Mouse (Mus musculus) CD4-positive helper T cell, adult 2 months (primary cell): Measurements from ENCODE around the gene Yaf2.
"Not testable (repeated sequence)": the region's sequence is repeated elsewhere in the genome, so short reads cannot be mapped to it uniquely, and the experiment has no call there.

Source experiments
- DNase-seq: peaks from one replicate; pipeline ENCODE4 v3.0.0-alpha.2; 2012; ENCODE audit warnings: low read depth, missing footprints, low spot score

Yaf2 gene

DNA sequence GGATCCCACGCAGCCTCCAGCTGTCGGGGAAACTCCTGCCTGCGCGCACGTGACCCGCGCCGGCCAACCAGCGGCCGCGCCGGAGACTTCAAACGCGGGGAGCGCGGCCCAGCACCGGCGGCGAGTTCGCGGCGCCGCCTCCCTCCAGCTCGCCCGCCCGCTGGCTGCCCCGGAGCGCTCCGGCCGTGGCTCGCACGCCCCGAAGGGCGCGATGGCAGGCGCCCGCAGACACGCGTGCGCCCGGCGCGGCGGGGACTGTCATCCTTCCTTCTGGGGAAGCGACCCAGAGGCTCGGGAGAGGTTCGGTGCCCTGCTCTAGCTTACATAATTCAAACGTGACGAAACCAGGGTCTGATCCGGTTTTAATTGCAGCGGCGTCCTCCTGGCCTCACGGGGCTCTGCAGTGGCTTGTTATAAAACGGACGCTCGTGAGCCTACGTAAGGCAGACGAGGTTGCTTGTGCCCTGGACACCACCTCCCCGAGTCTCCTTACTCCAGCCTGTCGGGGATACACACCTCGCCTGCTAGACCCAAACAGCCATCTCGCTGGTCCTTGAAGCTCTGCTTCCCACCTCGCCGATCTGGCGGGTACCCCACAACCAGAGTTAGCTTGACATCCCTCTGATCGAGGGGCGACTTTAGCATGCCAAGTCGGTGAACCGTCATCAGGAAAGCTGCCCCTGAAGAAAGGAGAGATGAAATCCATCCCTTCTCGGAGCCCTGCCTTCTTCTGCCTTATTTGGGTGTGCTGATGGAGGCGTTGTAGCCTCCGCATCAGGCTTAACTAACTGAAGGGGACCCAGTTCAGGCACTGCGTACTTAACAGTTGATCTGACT is at the start of gene Yaf2:
Yaf2 (minus strand) TSS at position 11 of the 837 bp plus-strand sequence.
- peak; percentile 93 for DNase-seq

DNA sequence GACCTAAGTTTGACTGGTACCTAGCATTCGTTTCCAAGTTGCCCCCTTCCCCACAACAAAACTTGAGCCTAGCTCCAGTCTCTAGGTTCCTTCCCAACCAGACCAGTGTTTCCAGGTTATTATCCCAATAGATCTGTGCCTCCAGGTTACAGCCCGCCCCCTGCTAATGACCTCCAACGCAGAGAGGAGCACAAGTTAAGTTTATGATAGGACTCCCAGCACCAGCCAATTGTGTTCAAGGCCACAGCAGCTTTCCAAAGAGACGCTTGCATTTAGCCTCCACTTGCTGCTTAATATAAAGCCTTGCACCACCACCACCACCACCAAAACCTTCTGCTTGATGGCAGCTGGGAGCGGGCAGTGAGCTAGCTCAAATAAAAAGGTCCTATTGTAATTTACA is 44.6 kb upstream of the Yaf2 start:
- no peak for DNase-seq

DNA sequence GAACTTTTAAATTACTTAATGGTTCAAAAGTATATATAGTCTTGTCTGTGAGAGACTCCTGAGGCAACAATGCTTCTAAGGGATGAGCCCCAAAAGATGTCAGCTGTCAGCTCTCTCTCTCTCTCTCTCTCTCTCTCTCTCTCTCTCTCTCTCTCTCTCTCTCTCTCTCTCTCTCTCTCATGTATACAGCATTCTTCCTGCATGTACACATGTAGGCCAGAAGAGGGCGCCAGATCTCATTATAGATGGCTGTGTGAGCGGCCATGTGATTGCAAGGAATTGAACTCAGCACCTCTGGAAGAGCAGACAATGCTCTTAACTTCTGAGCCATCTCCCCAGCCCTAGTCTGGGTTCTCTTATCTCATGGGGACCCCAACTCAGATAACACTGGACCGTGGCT is 42.4 kb upstream of the Yaf2 start:
- peak; percentile 50 for DNase-seq

DNA sequence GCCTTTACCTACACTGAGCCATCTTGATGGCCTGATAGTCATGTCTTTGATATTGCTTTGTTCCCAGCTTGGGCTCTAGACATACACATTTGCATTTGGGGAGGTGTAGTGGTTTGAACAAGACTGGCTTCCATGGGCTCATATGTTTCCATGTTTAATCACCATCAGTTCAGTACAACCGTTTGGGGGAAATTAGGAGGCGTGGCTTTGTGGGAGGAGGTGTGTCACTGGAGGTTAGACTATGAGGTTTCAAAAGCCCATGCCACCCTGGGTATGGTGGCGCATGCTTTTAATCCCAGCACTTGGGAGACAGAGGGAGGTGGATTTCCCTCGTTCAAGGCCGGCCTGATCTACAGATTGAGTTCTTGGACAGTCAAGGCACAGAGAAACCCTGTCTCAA is 39.0 kb upstream of the Yaf2 start:
- DNase-seq, result no peak

DNA sequence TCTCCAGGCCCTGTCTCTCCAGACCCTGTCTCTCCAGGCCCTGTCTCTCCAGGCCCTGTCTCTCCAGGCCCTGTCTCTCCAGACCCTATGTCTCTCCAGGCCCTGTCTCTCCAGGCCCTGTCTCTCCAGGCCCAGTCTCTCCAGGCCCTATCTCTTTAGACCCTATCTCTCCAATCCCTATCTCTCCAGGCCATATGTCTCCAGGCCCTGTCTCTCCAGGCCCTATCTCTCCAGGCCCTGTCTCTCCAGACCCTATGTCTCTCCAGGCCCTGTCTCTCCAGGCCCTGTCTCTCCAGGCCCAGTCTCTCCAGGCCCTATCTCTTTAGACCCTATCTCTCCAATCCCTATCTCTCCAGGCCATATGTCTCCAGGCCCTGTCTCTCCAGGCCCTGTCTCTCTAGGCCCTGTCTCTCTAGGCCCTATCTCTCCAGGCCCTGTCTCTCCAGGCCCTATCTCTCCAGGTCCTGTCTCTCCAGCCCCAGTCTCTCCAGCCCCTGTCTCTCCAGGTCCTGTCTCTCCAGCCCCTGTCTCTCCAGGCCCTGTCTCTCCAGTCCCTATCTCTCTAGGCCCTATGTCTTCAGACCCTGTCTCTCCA is 35.9 kb upstream of the Yaf2 start:
- DNase-seq, result not testable (repeated sequence)

DNA sequence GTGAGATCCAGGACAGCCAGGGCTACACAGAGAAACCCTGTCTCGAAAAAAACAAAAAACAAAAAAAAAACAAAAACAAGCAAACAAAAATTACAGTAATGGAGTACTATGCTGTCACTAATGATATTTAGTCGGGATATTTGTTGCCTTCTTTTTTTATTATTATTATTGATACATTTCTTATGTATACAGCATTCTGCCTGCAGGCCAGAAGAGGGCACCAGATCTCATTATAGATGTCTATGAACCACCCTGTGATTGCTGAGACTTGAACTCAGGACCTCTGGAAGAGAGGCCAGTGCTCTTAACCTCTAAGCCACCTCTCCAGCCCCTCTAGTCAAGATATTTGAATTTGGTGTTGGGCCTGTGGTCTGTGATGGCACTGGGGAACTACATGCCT is 35.1 kb upstream of the Yaf2 start:
- DNase-seq, result no peak

DNA sequence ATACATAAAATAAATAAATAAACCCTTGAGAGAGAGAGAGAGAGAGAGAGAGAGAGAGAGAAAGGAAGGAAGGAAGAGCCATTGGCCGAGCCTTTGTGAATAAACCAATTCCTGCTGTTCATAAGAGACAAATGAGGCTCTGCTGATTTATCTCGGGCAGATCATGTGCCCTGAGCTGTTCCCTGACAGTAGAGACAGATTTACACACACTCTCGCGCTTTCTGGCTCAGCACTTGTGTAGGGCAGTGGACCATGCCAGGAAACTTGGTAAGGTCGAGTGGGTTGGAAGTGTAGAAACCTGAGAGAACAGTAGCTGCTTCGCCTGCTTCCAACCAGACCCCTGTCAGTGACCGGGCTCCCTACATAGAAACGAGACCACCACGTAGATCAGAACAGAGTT is 31.8 kb upstream of the Yaf2 start:
- no peak for DNase-seq

DNA sequence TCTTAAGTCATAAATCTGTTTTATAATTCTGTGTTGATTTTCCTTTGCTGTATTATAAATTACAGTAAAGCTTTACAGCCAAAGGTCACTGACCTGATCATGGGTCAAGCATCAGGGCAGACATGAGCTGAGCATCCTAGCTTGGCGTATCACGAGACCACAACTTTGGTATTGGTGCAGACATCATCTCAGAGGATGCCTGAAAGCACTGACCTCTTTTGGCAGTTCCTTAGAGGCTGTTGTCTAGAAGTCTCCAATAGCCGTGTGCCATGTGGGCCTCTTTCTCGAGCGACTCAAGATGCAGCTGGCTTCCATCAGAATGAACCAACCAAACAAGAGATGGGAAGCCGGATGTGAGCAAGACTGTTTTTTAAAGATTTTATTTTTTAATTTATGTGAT is 28.8 kb upstream of the Yaf2 start:
- DNase-seq, result no peak

DNA sequence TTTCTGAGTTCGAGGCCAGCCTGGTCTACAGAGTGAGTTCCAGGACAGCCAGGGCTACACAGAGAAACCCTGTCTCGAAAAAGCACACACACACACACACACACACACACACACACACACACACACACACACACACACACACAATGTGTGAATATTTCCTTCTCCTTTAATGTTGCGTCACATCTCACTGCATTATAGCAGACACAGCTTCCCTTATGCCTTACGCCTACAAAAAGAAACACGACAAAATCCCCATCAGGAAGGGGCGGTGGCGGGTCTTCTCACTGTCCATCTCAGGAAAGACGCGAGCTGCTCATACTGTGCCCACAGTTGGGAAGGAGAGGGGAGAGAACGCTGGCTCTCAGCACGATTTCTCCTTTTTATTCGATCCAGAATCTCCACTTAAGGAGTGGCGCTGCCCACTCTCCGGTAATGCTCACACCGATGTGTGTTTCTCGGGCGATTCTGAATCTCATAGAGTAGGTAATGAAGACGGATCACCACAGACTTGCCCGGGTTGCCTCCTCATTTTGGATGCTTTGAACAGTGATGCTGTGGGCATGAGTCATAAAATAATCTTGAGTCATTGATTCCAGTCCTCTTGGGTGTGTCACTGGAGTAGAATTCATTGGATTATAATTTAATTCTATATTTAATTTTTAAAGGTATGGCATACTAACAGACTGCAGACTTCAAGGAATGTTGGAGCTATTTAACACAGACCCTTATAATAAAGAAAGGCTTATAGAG is 21.8 kb upstream of the Yaf2 start:
- no peak for DNase-seq

DNA sequence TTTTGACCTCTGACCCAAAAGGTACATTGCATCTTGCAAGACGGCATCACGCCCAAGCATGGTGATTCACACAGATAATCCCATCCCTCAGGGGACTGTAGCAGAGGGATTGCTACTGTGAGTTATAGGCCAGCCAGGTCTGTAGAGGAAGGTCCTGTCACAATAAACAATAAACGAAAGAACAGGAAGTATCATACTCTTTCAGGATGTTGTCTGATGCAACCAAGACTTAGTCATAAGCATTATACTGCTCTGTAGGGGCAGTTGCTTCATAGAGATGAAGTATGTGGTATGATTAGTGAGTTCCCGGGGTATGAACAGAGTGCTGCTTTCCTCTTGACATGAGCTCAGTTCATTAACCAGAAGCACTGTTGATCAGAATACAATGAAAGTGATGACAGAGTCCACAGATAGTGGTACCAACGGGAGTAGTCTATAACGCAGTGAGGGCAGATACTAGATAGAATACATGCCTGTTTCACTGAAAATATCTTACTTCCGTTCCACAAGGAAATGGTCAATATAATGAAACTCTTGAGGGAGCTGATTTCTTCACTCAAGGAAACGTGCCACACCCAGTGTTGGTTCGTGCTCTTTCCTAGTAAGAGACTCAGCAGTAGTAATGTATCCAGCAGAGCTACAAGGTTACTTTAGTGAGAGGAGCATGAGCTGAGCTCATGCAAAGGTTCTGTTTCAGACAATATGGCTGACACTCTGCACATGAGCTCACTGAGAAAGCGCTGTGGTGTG is 4.1 kb upstream of the Yaf2 start:
- no peak for DNase-seq

DNA sequence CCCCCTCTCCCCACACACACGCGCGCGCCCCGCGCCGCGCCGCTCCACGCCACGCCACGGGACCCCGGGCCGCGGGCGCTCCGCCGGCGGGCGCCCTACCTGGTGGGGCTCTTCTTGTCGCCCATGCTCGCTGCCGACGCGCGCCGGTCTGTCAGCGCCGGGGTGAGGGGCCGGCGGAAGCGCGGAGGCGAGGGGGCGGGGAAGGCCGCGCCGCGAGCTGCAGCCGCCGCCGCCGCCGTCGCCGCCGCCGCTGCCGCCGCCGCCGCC is 144 bp downstream of the Yaf2 start:
- DNase-seq, result no peak

DNA sequence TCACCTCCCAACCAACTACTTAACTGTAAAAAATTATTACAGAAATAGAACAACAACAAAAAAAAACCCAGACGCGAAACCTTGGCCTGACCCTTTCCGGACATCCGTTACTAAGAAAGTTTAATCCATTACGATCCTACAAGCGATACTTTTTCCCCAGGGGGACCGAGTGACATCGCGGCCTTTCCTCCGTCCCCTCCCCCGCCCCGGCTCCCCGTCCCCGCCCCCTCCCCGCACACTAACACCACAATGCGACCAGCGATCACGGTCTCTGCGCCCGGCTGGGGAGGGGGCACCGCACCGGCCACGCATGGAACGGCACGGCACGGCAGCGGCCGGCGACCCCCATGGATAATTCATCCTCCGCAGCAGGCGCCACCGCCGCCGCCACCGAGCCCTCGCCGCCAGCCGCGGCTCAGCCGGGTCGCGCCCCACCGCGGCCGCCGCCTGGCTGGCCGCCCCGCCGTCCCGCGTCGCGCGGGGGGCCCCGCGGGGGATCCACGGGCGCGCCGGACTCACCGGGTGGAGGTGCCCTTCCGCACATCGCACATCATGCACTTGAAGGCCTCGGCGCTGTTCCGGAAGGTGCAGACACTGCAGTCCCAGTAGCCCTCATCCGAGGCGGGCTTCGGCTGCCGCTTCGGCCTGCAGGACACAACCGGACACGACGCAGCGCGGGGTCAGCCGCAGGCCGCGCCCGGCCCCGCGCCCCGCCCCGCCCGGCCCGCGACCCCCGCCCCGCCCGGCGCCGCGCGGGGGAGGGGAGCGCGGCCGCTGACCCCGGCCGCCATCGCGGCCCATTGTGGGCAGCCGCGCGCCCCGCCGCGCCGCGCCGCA is 696 bp downstream of the Yaf2 start:
- DNase-seq, result peak; percentile 63

DNA sequence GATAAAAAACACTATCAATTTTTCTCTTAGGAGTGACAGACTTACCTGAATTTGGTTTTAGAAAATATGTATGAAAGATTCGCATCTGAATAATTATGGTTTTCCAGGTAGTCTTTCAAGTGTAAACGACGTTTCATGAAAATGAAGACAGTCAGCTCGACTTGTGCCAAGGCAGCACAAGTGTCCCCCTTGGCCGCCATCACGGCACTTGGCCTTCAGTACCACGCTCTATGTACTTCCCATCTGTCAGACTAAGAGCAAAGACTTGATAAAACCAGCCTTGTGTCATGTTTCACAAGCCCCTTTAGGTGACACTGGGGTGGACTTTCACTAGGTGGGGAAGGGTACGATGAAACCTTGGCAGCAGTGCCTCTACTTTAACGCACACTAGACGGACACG is 5.5 kb downstream of the Yaf2 start:
- no peak for DNase-seq

DNA sequence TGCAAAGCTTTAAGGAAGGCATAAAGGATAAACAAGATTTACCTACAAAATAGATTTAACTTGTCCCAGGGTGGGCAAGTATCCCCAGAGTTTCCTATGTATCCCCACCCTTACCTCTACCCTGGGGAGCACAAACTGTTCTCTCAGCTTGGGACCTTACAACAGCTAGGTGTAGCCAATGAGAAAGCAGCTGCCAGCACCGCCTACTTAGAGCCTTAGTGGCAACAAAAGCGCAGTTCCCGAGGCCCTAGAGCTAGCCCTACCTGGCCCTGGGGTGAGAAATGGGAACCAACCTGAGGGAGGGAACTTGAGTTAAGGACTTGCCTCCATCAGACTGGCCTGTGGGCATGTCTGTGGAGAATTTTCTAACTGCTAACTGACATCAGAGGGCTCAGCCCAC is 9.5 kb downstream of the Yaf2 start:
- no peak for DNase-seq

DNA sequence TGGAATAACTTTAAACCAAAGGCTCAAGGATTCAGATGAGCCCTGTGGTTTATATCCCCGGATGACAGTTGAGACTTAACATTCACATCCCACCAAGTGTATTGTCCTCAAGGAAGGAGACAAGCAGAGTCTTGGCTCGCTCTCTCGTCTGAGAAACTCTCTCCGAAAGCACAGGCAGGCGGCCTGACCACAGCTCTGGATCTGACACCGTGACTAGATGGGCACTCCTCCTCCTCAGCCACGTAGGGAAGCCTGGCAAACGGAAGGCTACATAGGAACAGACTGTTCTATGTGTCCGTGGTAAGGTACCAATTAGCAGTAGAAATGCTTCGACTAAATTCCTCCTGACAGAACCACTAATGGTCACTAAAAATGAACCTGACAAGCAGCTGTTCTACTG is 10.1 kb downstream of the Yaf2 start:
- DNase-seq, result no peak

DNA sequence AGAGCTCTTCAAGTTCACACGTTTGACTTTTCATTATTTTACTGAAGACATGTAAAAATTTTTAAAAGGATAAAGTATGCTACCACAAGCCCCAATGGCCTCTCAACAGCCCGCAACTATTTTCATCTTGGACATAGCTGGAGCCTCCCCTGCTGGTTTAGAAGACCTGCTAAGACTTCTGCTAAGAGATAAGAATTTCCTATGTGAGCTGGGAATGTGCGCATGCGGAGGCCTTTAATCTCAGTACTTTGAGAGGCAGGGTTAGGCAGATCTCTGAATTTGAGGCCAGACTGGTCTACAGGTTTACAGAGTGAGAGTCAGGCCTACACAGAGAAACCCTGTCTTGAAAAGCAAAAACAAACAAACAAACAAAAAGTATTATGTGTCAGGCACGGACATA is 11.4 kb downstream of the Yaf2 start:
- no peak for DNase-seq

DNA sequence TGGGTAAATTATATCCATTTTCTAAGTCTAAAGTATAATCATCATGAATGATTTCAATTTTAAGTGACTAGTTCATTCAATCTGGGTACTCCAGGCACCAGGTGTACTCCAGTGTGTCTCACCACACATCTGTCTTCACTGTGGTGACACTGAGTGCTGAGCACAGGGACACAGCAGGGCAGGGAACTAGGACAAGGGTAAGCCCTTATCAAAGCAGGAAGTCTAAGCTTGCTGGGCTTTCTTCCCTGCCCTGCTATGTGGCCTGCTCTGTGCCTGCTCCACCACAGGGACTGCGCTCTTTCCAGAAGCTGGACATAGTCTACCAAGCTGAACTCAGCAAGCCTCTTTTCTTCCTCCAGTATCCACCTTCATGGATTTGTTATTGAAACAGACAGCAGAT is 18.0 kb downstream of the Yaf2 start:
- no peak for DNase-seq

DNA sequence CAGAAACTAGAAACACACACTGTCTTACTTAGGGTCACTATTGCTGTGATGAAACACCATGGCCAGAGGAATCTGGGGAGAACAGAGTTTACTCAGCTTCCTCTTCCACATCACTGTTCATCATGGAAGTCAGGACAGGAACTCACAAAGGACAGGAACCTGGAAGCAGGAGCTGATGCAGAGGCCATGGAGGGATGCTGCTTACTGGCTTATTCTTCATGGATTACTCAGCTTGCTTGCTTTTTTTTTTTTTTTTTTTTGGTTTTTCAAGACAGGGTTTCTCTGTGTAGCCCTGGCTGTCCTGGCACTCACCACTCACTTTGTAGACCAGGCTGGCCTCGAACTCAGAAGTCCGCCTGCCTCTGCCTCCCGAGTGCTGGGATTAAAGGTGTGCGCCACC is 26.4 kb downstream of the Yaf2 start:
- DNase-seq, result not testable (repeated sequence)

DNA sequence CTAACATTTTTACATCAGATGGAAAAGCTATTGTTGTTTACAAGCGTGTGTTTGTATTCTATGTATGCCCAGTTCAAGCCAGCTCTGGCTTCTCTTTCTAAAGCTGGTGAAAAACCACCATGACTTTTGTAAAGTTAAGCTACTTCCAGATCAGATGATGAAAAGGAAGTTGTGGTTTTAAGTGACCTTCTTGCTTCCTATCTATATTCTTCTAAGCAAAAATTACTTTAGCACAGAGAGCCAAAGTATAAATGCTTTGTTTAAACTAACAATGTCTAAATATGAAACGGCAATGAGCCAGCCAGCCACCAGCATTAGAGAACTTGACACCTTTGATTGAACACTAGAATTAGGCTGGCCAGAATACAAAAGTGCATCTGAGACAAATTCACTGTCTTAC is 38.5 kb downstream of the Yaf2 start:
- DNase-seq, result peak; percentile 41

DNA sequence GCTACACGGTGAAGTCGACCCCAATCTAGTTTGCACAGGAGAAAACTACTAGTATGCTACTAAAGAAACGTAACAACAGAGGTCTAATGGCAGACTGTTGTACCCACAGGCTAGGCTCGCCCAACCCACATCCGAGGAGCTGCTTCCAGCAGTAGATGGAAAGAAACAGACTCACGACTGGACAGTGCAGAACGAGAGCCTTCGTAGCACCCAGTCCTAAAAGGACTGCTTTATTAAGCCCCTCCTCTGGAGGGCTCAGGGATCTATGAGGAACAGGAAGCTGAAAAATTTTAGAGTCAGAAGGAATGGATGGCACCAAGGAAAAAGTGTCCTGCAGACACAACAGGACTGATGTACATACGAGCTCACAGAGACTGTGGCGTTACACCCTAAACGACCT is 42.3 kb downstream of the Yaf2 start:
- no peak for DNase-seq

DNA sequence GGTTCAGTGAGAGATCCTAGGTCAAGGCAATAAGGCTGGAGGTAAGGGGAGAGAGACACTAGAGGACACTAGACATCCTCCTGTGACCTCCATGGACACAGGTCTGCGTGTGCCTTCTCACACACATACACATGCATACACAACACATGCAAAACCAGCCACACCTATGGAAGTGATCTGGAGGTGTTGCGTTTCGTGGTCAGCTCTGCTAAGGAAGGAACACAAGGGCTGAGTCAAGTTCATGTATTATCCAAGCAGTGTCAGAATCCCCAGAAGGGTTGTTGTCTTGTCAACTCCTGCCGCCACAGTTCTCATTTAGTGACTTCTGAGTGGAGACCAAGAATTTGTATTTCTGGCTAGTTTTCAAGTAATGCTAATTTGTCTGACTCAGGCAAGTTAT is 48.4 kb downstream of the Yaf2 start:
- DNase-seq, result no peak
